Mouse (Mus musculus): ENCODE results near the gene Ttll1. TPM values are rescaled to one million over a fixed set of nuclear protein-coding genes. Genes with fewer than 3 reads are reported as not detected.
A peak's percentile ranks its signal among the peaks of the same experiment; 100 is the strongest.
"Not testable (repeated sequence)": the region's sequence is repeated elsewhere in the genome, so short reads cannot be mapped to it uniquely, and the experiment has no call there.

Ttll1 gene
- total RNA-seq, 1 experiment from 2014 or later, result 9.0 TPM

GRCm38 (mm10) chr15:83523638-83524332 lies 13.1 kb upstream of the Ttll1 start:
- no peak for DNase-seq

DNA sequence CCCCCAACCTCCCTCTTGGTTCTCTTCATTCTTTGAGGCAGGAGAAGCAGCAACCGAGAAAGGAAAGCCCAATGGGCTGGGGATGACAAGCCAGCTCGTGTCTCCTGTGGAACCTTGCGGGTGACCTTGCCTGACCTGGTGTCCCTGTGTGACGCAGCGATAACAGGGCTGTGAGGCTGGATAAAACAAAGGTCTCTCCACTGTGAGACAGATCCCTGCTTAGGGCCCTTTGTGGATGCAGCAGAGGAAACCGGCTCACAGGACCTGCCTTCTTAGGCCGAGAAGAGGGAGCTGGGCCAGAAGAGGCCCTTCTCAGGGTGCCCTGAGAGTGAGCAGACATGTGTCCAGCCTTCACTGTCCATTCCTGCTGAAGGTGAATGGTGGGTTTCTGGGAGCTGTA lies 12.5 kb upstream of the Ttll1 start:
- DNase-seq, result peak; percentile 34

DNA sequence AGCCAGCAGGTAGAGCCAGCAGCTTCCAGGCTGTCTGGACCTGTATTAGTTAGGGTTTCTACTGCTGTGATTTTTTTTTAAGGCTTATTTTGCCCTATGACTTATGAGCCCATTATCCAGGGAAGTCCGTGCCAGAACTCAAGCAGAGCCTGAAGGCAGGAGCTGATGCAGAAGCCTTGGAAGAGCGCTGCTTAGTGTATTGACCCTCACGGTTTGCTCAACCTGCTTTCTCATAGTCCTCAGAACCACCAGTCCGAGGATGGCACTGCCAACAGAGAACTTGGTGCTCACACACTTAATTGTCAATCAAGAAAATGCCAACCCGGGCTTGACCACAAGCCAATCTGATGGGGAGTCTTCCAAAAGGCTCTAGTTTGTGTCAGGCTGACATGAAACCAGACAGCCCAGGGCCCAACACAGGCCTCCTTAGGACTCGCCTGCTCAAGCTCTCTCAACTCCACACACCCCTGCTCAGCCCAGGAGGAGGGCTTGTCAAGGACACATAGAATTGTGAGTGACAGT lies 10.2 kb upstream of the Ttll1 start:
- no peak for DNase-seq

DNA sequence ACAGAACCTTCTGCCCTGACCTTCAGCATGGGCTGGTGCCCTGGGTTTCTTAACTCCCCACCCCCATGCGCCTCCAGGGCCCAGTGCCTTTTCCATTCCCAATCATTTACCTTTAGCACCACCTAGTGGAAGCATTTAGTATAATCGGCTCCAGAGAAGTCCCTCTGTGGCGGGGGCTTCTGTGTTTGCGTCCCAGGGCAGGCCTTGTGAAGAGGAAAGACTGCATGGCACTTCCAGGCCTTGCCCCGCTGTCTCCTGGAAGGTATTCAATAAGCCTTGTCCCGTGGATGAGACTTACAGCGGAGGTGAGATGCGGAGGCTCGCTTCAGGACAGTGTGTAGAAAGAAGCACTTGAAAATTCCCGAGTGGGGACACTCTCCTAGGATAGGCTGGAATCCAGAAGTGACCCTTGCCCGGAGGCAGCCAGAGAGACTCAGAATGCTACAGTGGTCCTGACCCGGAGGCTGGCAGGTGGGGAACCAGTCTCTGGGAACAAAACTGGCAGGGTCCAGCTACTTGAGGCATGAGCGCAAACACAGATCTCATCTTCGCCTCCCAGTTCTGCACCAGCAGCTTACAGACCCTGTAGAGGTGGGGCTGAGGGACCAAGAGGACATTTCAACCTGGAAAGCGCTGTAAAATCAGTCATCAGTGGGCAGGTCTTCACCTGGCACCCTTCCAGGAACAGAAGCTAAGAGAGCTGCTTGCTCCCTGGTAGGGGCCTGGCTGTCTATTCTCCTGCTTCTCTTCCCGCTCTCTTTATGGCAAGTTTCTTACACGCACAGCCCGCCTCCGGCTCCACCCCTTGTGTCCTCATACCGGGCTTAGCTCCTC lies 7.7 kb upstream of the Ttll1 start:
- peak; percentile 55 for DNase-seq

DNA sequence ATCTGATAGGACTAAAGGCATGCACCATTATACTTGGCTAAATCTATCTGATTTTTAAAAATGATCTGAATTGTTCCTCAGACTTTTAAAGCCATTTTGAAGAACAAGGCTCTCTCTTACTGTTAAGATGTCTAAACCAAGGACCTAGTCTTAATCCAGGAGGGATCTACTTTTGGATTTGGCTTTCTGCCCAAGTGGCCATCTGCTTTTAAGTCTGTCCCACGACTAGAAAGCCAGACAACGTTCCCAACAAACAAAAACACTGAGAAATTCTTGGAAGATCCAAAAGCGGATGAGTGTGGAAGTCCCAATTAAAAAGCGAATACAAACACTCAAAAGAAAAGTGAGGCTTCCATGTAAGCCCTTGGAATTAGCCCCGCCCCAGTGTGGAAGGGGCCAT lies 4.3 kb upstream of the Ttll1 start:
- no peak for DNase-seq

DNA sequence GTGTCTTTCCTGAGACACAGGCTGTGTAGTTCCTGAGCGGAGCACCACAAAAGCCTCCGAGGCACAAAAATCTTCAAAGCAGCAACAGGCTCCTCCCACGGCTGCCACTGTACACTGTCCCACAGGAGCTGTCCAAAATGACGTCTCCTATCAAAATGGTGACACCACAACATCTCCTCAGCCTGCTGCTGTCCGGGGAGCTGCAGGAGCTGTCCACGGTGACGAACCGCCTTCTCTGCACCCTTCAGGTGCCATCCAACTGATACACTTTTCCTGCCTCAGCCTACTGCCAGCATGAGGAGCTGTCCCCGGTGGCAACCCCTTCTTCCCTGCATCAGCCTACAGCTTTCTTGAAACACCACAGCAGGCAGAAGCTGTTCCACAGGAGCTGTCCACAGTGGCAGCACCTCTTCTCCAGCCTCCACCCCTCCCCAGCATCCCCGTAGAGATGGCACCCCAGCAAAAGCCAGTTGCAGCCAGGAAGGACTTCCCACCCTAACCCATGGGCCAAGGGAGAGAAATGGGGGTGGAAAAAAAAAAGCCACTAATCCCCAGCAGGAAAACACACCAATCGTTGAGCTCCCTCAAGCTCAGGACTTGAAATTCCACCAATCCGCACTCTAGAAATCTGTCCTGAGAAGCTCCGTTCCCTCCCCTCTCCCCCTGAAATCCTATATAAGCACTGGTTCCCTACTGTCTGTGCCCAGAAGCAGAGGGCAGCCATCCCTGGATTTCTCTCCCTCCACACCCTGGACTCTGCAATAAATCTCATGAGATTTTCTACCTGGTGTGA lies 2.0 kb upstream of the Ttll1 start:
- no peak for DNase-seq

DNA sequence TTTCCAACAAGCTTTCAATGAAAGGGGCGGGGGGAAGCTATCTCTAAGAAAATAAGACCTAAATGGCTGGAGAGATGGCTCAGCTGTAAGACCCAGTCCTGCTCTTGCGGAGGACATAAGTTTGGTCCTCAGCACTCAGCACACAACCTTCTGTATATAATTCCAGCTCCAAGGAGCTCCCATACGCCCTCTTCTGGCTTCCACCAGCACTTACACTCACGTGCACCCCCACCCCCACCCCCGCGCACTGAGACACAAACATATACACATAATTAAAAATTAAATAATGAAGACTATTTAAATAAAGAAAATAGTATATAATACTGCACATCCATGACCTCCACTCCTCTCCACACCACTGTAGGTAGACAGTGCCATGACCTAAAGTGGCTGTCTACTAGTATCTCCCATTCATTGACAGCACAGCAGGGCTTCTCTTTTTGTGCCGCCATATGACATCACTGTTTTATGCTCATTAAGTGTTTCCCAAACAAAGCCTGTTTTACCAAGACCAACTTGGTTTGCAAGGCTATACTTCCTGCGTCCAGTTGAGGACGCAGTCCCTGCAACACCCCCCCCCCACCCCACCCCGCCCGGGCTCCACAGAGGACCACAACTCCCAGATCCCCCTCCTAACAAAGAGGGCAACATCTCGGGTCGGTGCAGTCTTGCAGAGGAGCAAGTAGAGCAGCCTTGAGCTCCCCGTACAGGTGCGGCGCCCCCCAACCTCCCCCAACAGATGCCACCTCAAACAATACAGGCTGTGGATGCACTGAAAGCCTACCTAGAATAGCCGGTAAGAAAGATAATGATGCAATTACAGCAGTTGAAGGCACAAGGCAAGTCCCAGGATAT lies 516 bp downstream of the Ttll1 start:
- DNase-seq, result no peak

- not testable (repeated sequence) for DNase-seq
These were observed 9.2 kb downstream of the Ttll1 start for GRCm38 (mm10) chr15:83501483-83501882.

DNA sequence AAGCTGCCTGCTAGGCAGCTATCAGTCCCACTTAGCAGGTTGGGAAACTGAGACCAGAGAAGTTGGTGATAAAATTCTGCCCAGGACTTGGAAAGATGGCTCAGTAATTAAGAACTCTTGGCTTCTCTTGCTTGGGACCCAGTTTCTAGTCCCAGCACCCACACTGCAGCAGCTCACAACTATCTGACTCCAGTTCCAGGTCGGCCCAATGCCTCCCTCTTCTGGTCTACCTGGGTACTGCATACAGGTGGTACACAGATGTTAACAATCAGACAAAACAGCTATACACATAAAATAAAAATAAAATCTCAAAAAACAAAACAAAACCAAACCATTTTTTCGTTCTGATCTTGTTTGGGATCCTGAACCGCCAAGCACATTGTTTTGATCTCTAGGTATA lies 10.3 kb downstream of the Ttll1 start:
- DNase-seq, result peak; percentile 31

DNA sequence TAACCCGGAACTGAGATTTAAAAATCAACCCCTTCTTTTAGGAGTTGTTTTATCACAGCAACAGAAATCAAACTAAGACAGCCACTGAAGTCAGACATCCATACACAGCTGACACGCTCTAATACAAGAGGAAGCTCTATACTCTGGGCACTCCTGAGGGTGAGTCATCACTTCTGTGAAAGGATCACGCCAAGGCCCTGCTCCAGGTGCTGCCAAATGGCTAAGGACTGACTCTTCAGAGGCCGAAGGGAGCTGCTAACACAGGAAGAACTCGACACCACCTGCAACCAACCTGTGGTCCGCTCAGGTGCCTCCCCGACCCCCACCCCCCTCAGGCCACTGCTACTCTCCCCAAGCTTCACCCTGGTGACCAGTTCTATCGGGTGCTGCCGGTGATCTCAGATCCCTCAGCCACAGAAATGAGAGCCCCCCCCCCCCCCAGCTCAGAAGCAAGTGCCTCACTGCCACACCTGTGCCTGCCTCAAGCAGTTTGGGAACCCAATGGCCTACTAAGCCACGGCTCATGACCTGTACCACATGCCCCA lies 11.4 kb downstream of the Ttll1 start:
- DNase-seq, result no peak

GRCm38 (mm10) chr15:83497299-83497698 lies 13.4 kb downstream of the Ttll1 start:
- DNase-seq, result peak; percentile 10

GRCm38 (mm10) chr15:83495787-83496367 lies 14.8 kb downstream of the Ttll1 start:
- peak; percentile 33 for DNase-seq

DNA sequence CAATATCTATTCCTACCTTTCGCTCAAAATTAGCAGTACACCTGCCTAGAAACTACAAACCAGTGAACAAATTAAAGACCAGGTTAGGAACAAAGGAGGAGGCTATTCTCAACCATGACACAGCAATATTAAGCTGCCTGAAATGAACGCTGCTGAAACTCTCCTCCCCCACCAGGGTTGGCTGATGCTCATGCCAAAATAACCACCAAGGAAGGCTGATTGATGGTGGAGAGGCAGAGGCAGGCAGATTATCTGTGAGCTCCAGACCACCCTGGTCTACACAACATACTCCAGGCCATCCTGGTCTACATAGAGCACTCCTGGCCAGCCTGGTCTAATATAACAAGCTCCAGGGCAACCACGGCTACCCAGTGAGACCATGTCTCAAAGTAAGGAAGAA lies 15.5 kb downstream of the Ttll1 start:
- DNase-seq, result no peak

DNA sequence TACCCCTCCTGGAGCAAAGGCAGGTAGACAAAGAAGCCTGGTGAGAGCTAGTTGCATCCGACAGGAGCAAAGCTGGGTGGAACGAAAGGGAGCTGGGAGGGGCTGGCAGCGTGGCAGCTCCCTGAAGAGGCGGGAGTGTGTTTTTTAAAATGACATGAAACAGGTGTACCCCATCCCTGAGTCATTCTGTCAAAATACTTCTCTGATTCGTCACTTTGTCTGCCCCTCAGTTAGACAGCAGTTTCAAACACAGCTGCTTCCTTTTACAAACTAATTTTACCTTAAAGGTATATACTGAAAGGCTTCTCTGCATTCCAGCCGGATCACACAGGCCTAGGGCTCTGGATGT lies 16.1 kb downstream of the Ttll1 start:
- DNase-seq, result no peak

DNA sequence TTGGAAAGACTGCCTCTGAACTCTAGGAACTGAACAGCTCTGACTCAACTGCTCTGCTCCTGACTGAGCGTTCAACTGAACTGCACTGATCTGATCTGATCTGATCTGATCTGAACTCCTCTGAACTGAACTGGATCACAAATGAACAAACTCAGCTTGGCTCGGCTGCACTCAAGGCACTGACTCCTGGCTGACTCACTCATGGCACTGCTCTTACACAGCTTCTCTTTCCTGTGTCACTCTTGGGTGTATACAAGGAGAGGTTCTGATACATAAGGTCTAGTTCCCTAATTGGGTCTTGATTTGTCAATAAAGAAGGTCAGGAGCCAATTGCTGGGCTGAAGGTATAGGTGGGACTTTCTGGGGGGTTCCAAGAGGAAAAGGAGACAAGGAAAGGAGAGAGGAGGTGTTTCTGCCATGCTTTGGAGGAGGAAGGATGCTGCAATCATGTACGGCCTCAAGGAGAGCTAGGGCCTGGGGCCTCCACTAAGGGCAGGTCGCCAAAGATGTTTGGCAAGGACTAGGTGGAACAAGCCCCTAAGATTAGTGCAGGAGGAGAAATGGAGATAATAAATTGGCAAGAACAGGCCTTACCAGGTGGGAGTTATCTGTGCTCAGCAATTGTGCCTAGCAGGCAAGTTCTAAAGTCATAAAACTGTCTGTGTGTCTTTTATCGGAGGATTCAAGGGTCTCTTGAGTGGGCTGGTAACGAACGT lies 16.7 kb downstream of the Ttll1 start:
- DNase-seq, result peak; percentile 15

- no peak for DNase-seq
These were observed 18.8 kb downstream of the Ttll1 start for GRCm38 (mm10) chr15:83491891-83492290.

DNA sequence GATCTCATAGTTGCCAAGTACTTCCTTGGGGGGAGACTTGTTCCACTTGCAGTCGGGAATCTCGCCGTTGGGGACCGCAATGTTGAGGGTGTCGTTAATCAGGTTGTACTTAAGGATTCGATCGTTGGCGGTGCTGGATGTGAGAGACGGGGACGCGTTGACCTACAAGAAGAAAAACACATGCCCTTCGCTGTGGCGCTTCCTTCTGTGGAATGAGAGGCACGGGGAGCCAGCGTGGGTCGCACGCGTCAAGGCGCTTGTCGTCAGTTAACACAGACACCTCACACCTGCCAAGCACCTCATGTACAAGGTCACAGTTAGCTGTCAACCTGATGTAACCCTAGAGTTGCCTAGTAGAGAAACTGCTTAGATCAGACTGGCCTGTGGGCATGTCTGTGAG lies 21.2 kb downstream of the Ttll1 start:
- no peak for DNase-seq

DNA sequence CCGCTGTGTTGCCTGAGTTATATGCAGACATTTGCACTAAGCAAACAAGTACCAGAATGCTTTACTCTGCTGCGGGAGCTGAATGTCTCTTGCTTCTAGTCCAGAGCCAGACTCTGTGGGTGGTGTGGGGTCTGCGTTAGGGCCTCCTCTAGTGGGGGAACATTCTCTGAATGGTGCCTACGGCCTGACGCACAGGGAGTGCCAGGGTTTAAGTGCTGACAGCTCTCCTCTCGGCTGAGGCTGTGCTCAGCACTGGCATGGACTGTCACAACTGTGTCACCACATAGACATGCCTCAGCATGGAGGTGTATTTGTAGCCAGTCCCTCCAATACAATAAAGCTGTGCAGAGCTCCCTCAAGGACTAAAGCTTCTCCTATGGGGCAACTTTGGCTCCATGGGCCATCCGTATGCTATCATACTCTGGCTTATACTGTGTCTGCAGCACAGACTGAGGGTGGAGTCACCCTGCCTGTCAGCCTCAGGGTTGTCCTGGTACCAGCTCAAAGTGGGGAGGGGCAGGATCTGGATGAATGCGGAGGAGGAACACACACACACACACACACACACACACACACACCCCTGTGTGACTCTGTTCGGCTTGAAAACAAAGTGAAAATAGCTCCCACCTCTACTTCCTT lies 23.1 kb downstream of the Ttll1 start:
- DNase-seq, result no peak

- no peak for DNase-seq
These were observed 26.4 kb downstream of the Ttll1 start for GRCm38 (mm10) chr15:83484311-83484710.

- peak; percentile 41 for DNase-seq
These were observed 27.2 kb downstream of the Ttll1 start for GRCm38 (mm10) chr15:83483482-83483881.
